Mouse (Mus musculus) erythroid progenitor cell, adult 5-6 weeks (primary cell): ENCODE data around the gene Prkcq. TPM values are rescaled to one million over a fixed set of nuclear protein-coding genes. Genes with fewer than 3 reads are reported as not detected.

Experiments
- ATAC-seq: replicated peaks from 2 replicates; pipeline ENCODE4 v1.8.0; 2016; ENCODE audit warnings: moderate number of reproducible peaks, mild to moderate bottlenecking, moderate TSS enrichment, inconsistent platforms; ENCODE audit not compliant: poor library complexity, low FRiP score, severe bottlenecking
- total RNA-seq, 2 experiments: library from RNA; stranded (forward) in 1 of 2; stranded (reverse) in 1 of 2; fragments of 150-400 nt in 1 of 2; fragments of 186-747, 209-891 nt in 1 of 2; gene quantifications; 2 replicates each; pipeline versions ENCODE4 v1.2.3 to v1.2.4; 2015 to 2017; ENCODE audit warnings: low replicate concordance in 2 of 2

Gene Prkcq
- total RNA-seq, 2 experiments from 2014 or later, result 2.6 to 8.8 TPM

DNA sequence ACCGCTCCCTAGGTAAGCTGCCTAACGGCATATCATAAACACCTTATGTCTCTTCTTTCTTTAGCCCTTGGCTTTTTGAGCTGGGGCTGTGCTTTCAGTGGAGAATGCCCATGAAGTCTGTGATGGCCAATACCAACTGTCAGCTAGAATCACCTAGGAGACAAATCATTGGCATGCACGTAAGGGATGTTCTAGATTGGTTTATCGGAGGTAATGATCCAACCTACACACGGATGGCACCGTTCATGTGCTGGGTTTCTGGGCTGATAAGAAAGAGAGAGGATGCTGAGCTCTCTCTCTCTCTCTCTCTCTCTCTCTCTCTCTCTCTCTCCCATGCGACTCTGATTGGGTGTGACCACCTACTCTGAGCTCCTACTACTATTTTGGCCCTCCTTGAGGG is 10.2 kb downstream of the Prkcq start:
- no peak for ATAC-seq

GRCm38 (mm10) chr2:11183991-11184390 is 12.1 kb downstream of the Prkcq start:
- no peak for ATAC-seq

GRCm38 (mm10) chr2:11186586-11186985 is 14.7 kb downstream of the Prkcq start:
- no peak for ATAC-seq

DNA sequence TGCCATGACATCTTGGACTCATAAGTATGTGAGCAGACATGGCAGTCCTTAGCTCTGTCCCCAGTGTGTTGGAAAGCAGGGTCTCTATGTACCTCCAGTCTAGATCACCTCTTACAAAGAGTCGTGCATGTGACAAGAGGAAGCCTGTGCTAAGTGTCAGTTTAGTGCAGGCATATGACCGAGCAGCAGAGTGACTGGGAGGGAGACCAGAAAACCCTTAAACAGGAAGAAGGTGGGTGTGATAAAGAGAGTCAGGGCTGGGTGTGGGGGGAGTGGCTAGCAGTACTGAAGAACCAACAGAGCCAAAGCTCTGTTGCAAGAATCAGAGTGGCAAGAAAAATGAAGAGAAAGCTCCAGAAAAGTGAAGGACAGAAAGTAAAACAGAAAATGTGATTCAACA is 15.3 kb downstream of the Prkcq start:
- ATAC-seq, result no peak

DNA sequence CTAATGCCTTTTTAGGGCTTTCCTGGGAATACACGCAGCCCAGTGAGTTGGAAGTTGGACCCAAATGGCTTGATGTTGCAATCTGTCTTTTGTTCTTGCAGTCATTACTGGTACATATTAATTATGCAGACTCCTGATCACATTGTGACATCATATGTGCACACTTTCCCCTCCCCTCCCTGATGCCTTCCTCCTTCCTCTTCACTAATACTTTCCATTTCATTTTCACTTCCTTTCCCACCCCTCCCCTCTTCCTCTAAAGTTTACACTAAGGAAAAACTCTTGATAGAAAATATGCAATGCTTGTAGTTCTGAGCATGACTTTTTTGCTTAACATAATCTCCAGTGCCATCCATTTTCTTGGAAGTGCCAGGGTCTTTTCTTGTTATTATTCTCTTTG is 16.4 kb downstream of the Prkcq start:
- ATAC-seq, result no peak

GRCm38 (mm10) chr2:11189150-11189767 is 17.4 kb downstream of the Prkcq start:
- no peak for ATAC-seq

DNA sequence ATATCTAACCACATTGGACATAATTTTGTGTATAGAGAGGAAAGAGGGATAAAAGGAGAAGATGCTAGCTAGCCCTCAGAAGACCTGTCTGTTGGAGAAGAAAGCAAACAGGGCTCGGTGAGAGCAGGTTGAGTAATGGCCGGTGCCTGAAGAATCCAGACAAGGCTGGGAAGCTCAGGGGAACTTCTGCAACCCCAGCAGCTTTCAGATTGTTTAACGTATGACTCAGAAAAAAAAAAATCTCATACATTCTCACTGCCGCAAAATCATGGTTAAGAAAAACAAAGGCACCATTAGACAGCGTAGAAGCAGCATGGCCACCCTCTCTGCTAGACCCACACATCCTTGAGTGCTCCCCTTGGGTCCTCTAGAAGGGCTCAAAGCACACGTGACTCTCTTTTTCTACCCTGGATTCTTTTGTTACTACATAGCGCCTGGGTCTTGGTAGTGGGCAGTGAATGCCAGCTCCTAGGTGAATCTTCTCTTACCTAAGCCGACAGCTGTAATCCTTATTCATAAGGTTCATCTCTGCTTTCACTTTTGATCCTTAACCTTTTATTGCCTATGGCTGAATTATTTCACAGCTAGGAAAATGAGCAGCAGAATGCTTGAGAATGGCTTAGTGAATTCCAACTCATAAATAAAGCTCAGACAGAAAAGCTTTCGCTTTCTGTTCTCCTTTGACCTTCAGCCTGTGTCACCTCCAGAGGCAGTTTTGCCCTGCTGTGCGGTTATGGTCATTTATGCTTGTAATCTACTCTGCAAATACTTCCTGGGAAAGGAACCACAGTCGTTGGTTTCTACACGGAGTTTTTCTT is 20.6 kb downstream of the Prkcq start:
- no peak for ATAC-seq

DNA sequence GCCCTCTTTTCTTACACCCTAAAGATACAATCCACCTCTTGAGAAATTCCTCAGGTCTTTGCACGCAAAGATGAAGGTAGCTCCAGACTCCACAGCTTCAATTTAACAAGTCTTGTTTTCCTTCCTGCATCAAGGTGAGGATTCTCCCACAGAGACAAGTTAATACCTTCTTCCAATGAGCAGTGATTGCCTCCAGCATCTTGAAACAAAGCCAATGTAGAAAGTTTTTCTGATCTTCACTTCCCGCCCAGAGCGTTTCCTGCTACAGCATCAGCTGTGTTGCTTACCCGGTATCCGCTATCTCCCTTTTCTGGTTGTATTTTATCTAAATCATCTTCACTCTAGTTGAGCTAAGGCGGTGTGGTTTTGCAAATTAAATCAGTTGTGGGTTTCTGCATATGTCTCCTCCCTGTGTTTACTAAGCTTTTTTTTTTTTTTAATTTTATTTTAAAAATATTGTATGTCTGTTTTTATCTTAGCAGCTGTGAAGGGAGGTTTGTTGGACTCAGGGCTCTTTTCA is 21.3 kb downstream of the Prkcq start:
- no peak for ATAC-seq

DNA sequence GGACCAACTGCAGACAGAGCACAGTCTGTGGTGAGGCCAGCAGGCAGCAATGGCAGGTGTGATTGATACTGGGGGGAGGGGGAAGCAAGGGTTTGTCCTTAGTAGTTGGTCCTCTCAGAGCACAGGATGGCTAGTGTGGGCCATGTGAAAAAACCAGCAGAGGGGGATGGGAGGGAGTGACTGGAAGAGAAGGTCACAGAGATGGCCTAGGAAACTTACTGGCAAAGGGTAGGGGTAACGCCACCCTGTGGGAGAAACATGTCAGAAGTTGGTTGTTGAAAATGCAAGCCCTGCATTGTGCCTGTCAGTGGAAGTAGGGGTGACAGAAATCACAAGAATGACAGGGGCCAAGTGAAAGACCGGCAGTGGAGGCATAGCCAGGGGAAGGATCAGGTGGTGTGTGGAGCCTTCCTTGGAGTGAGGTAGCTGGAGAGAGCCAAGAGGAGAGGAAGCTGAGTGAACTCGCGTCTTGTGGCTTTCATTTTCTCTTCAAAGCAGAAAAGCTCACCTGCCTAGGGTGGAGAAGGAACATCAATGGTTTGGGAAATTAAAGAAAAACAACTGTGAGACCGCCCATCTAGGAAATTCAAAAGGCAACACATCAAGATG is 22.9 kb downstream of the Prkcq start:
- ATAC-seq, result no peak

DNA sequence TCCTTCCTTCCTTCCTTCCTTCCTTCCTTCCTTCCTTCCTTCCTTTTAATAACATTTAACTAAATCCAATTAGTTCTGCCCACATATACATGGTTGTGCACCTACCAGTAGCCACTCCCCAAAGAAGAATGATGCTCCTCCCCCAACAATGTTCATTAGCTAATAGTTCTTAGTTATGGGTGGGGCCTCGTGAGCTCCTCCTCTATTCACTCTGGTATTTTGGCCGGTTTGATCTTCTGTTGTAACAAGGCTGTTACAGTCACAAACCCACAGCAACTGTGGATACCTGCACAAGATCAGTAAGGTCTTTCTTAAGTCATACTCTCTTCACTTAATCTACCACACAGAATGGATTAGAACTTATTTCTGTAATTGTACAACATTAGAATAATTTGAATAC is 24.2 kb downstream of the Prkcq start:
- no peak for ATAC-seq

DNA sequence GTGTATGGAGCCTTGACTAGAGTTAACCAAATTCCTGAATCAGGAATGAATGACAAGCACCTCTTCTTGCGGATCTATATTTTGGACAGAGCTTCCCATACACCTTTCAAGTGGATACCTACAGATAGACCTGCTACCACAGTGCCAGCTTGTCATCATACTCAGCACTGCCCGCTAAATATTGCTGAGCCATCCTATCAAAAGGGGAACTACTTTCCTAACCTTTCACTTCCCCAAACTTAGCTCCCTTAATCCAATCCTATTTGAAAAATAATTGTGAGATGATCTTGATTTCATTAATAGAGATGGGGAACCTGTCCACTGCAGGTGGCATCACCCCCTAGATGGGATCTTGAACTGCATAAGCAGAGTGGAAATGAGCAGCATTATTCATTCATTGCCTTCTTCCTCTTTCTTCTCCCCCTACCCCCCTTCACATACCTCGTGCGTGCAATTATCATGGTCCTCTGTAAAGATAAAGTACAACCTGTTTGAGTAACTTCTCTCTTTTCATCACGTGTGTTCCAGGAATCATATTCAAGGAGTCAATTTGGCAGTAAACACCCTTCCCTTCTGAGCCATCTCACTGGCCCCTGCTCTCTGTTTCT is 25.1 kb downstream of the Prkcq start:
- ATAC-seq, result no peak

- no peak for ATAC-seq
Measured at GRCm38 (mm10) chr2:11199624-11200023, 27.7 kb downstream of the Prkcq start.

GRCm38 (mm10) chr2:11202841-11203240 is 30.9 kb downstream of the Prkcq start:
- no peak for ATAC-seq

- no peak for ATAC-seq
Measured at GRCm38 (mm10) chr2:11203261-11203660, 31.4 kb downstream of the Prkcq start.

DNA sequence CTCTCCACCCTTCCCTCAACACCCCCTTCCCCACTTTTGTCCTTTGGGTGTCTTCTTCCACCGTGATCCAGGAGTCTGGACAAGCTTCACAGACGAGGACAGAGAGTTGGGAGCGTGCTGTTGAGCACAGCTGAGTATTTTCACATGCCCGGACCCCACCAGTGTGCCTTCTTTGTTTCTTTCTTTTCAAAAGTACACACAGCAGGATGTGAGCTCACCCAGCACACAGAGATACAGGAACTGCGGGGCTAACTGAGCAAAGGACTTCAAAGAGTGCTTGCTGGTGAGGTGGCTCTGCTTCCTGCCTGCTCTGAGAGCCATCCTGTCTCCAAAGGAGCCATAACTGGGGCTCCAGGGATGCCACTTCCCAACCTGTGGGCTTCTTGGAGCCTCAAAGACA is 32.3 kb downstream of the Prkcq start:
- no peak for ATAC-seq

- no peak for ATAC-seq
Measured at GRCm38 (mm10) chr2:11204961-11205360, 33.1 kb downstream of the Prkcq start.

GRCm38 (mm10) chr2:11205720-11206119 is 33.8 kb downstream of the Prkcq start:
- ATAC-seq, result no peak

DNA sequence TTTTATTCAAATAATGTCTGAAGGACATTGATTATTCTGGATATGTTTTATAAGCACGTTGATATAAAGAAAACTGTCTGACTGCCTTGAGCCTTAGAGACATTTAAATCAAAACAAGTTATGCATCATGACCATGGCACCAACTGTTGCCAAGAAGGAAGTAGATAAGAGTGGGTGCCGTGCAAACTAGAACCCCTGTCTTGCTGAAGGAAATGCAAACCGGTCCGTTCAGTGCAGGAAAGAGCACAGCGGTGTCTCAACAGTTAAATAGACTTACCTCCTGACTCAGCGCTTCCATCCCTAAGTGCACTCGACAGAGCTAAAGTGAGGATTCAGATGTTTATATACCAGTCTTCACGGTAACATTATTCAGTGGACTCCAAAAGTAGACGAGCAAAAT is 36.4 kb downstream of the Prkcq start:
- no peak for ATAC-seq

DNA sequence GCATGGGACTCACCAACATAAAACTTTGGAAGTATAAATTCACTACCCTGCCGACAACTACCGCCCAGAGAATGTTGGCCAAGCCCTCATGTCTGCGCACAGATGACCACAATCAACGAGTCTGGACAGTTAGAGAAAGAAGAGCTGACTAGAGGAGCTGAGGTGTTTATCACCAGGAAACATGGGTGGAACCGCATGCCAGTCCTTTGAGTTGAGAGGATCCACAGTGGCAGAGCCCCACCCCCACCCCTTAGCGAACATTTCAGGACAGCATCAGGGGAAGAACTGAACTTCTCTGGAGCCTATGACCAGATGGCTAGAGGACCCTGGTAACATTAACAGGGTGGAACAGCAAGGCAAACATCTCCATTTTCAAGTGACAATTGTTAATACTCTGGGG is 37.4 kb downstream of the Prkcq start:
- no peak for ATAC-seq

DNA sequence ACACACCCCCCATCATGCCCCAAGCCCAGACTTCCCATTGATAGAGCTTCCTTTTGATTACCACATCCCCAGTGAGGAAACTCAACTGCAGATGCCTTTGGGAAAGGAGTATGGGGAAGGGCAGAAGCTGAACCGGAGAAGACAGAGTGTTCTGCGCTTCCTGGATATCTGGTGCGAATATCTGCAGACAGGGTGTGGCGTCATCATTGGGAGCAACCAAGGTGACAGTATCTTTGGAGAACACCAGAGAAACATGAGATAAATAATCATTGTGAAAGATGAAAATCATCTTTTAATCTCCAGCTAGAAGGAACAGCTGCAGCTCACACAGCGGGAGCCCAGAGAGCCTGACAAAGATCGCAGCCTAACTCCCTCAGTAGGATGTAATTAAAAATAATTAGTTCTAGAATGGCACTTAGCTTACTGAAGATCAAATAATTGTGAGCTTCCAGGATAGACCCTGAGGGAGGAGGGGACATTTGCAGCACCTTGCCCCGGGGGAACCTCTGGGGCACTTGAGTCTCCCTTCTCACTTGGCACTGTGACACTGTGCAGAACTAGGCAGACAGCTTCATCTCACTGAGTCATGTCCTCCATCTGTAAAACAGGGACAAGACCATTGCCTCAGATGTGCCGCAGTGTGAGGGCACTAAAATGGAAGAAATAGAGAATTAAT is 38.5 kb downstream of the Prkcq start:
- ATAC-seq, result no peak
